Mouse (Mus musculus): Measurements from ENCODE around the gene Ankdd1b.
A peak's percentile ranks its signal among the peaks of the same experiment; 100 is the strongest.

The Ankdd1b gene

DNA sequence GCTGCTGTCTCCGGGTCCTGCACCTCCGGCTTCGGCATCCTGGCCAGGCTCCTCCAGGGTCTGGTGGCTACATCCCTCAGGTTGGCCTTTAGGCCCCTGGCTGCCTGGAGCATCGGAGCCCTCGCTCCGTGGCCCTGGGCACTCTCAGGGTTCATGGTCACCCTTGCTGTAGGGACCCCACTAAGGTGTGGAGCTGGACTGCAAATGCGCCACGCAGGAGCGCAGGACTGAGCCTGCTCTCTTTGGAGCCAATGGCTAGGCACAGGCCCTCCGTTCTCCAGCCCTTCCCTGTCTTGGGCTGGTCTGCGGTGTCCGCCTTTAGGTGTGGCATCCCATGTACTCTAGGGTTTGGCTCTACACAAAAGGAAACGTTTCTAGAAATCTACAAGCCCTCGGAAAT, at the start of gene Ankdd1b:
Gene Ankdd1b, minus strand, starts transcription at position 242 of the 400 bp plus-strand sequence.
- no peak for DNase-seq (ENCODE audit: low read depth, low spot score)

DNA sequence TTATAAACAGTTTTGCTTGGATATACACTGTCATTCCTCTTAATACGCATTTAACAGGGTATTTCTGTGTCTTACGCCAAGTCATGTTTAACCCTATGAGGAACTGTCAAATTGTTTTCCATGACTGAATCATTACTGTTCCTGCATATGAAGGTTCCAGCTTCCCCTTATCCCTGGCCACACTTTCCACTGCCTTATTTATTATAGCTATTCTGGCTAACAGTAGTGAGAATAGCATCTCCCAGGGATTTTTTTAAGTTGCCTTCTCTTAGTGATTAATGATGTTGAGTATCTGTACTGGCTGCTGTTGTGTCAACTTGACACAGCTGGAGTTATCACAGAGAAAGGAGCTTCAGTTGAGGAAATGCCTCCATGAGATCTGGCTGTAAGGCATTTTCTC, 46.3 kb upstream of the Ankdd1b start:
- no peak for DNase-seq (ENCODE audit: low read depth, low spot score)

DNA sequence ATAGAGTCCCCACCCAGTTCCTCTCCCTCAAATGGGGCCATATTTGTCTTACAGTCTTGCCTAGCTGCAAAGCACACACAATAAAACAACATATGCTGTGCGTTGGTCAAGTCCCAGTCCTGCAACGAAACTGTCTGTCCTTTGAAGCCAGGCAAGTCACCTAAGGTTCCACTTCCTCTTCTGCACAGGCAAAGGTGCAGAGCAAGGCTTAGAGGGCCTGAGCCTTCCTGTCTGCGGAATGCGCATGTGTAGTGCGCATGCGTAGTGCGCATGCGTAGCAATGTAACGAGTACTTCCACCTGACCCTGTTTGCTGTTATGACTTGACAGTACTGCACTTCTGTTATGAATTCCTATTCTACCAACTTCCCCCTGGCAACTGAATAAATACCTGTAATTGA, 45.3 kb upstream of the Ankdd1b start:
- DNase-seq (ENCODE audit: low read depth, low spot score), result no peak

GRCm38 (mm10) chr13:96514154-96514942, 43.4 kb upstream of the Ankdd1b start:
- no peak for DNase-seq (ENCODE audit: low read depth, low spot score)

- peak; percentile 21 for DNase-seq (ENCODE audit: low read depth, low spot score)
Observed at GRCm38 (mm10) chr13:96511893-96512292, 40.9 kb upstream of the Ankdd1b start.

GRCm38 (mm10) chr13:96511262-96511661, 40.3 kb upstream of the Ankdd1b start:
- DNase-seq (ENCODE audit: low read depth, low spot score), result peak; percentile 42

DNA sequence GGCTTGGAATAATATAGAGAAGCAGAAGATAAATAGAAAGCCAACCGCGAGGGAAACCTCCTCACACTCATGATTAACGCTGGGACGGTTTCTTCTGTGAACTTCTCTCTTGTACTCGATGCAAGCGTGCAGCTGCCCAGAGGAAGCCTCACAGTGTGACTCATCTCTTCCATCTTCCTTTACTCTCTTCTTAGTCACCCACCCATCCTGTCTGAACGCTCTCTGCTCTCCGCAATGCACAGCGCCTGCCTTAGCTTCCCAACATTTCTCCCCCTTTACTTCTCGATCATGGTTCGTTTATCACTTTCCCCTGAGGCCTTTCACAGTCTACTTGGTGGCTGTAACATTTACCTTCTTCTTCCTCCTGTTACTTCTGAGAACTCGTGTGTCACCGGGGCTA, 39.6 kb upstream of the Ankdd1b start:
- DNase-seq (ENCODE audit: low read depth, low spot score), result peak; percentile 81

DNA sequence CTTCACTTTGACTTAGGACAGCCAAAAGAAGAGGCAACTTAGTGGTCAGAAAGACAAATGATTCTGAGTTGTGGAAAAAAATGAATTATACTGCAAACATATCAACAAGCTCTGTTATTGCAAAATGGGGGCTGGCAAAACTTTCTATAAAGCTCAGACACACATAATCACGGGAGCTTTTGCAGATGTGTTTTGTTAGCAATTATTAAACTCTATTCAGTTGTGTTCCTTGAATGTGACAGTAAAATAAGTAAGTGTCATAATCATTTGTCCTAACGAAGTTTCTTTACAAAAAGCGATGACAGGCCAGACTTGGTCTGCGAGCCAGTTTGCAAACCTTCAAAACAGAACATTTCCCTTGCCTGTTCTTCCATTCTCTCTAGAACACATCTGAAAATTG, 36.5 kb upstream of the Ankdd1b start:
- DNase-seq (ENCODE audit: low read depth, low spot score), result no peak

DNA sequence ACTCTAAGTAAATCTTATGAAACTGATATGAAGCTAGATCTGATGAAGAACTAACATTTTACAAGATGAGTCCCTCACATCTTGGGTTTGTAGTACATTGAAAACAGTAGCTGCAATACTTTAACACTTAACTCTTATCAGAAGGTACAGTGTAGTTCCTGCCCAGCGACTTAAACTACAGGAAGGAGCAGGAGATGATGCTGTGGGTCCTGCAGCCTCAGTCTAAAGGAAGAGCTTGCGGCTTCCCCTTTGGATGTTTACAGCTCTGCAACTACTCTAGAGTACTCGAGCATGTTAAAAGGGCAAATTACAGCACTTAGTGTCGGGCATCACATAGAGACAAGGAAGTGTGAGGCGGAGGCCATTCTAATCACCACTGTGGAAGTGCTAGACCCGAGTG, 35.3 kb upstream of the Ankdd1b start:
- no peak for DNase-seq (ENCODE audit: low read depth, low spot score)

DNA sequence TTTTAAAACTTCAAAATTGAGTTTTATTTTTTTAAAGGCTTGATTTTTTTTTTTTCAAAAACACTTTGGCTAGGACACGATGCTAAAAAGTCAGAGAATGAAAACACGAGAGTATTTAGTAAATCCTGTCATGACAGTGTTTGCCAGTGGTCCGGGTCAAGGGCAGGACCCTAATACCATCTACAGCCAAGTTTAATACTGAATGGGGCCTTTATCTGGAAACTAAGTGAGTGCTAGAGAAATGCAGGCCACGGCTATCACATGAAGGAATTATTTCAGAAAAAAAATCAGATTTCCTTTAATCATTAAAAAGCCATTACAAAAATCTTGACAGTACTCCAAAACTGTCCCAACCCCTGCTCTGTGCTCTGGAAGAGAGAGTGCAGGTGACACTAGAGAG, 34.7 kb upstream of the Ankdd1b start:
- DNase-seq (ENCODE audit: low read depth, low spot score), result no peak

DNA sequence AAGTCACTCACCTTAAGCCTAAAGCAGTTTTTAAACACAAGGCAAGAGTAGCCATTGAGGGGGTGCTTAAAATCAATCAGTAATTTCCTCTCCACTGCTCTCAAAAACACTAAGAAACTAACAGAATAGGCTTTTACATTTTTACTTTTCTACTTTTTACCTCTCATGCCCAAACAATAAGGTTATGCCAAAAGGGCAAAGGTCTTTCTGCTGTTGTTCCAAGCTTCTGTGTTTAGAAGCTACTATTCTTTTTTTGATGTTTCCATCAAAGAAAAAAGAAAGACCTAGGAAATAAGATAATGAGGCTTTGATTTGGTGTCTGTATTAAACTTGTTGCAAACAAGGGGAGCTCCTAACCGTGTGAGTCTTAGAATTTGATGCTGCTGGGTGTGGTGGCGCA, 28.9 kb upstream of the Ankdd1b start:
- no peak for DNase-seq (ENCODE audit: low read depth, low spot score)

GRCm38 (mm10) chr13:96496630-96497029, 25.6 kb upstream of the Ankdd1b start:
- DNase-seq (ENCODE audit: low read depth, low spot score), result no peak

DNA sequence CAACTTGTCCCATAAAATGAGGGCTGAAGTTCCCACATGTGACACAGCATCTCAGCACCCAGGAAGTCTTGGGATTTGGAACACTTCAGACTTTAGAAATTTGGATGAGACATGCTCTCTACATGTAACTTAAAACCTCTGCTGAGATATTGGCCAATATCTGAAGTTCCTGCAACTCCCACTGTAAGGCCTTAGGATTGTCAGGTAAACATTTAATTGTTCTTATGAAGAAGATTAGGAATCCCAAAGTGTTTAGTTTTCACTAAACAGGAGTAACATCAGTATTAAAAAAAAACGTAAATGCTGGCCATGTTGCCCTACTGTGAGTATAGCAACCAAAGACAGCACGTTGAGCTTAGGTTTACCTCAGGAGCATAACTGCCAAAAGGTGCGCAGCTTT, 19.4 kb upstream of the Ankdd1b start, which contains the start of gene Gm17622:
Gene Gm17622, plus strand, starts transcription at position 301 of the 400 bp plus-strand sequence.
- no peak for DNase-seq (ENCODE audit: low read depth, low spot score)

DNA sequence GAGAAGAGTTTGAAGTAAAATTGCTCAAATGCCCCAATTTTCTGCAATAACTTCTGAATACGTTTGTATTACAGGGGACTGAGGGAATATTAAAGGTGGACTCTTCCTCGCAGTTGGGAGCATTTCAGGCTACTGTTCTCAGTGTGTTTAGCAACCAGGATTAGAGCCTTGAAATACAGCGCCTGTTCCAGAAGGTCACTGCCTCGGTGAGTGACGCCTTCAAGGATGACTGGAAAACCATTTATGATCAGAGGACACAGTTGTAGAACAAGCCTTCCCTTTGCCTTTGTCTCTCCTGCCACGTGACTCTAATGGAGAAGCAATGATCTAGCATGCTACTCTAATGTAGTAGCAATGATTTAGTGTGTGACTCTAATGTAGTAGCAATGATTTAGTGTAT, 17.0 kb upstream of the Ankdd1b start:
- DNase-seq (ENCODE audit: low read depth, low spot score), result no peak

- DNase-seq (ENCODE audit: low read depth, low spot score), result peak; percentile 81
Observed at GRCm38 (mm10) chr13:96487230-96487629, 16.2 kb upstream of the Ankdd1b start.

DNA sequence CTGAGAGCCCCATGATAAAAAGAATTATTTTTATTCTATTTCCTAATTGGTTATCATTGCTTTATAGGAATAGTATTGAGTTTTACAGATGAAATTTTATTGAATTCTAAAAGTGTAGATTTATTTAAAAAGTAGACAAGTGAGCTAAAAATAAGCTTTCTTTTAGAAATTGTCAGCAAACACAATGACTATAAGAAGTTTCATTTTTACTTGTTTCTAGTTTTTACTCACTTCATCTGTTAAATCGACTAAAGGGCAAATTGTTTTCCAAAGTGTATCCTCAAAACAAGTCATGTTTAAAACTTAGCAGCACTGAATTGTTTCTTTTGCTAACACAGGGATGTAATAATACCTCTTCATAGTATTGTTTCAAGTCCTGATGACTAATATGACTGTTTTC, 8.0 kb upstream of the Ankdd1b start:
- no peak for DNase-seq (ENCODE audit: low read depth, low spot score)

DNA sequence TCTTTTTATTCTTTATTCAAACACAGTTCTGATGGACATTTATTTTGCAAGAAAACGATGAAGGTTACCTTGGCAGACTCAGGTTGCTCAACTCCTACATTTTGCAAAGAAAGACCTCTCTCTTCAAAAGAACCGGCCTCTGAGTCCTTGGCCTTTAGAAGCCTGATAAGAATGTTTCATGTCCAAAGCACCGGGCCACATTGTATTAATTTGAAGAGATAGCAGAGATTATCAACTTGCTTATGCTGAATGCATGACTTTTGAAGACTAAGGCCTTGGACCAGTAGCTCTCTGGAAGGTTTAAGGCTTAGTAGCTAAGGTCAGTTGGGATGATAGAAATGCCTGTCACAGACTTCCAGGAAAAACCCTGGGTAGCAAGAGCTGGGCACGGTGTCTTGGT, 6.2 kb upstream of the Ankdd1b start:
- DNase-seq (ENCODE audit: low read depth, low spot score), result no peak

DNA sequence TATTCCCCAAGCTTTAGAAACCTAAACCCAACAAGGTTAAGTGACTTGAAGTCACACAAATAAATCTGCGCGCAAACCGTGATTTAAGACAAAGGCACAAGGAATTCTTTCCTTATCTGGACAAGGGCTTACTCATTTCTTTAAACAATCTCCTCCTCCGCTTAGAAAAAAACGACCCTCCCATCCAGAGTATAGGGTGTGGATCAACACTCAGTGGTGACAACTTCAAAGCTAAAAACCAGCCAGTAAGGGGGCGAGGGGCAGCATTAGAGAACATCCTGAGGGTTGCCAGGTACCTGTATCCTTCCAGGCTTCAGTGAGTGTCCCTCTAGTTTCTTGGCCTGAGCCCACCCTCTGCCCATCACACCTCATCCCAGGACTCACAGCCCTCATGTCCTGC, 442 bp downstream of the Ankdd1b start:
- DNase-seq (ENCODE audit: low read depth, low spot score), result no peak

GRCm38 (mm10) chr13:96468678-96469077, 2.3 kb downstream of the Ankdd1b start:
- DNase-seq (ENCODE audit: low read depth, low spot score), result no peak

- DNase-seq (ENCODE audit: low read depth, low spot score), result no peak
Observed at GRCm38 (mm10) chr13:96465315-96465714, 5.7 kb downstream of the Ankdd1b start.

GRCm38 (mm10) chr13:96462644-96463043, 8.4 kb downstream of the Ankdd1b start:
- DNase-seq (ENCODE audit: low read depth, low spot score), result no peak

DNA sequence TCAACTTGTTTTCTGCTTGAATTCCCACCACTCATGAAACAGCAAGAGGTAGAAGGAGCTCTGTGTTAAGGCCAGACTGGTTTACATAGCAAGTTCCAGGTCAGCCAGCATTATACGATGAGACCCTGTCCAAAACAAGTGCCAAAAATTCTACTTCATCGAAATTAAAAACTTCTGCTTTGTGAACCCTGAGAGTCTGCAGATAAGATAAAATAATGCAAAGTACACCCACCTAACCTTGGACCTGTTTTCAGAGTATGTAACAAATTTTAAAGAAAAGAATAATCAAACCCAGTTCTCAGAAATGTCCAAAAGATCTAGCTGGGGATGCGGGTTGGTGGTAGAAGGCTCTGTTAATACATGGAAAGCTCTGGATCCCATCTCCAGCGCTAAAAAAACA, 12.4 kb downstream of the Ankdd1b start:
- DNase-seq (ENCODE audit: low read depth, low spot score), result no peak

DNA sequence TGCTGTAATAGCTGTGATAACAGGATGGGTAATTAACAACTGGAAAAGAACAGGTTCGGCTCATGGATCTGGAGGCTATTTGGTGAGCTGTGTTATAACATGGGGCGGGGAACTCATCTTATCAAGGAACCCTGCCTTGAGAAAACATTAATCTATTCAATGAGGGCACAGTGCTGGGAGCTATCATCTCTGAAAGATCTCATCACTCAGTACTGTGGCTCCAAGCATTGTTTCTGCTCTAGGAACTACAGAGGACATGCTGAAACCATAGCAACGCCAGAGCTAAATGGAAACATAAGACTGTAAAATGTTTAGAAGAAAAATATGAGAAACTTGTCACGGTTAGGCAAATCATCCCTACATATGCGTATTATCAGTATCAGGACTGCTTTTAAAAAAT, 13.0 kb downstream of the Ankdd1b start:
- no peak for DNase-seq (ENCODE audit: low read depth, low spot score)

- DNase-seq (ENCODE audit: low read depth, low spot score), result no peak
Observed at GRCm38 (mm10) chr13:96457566-96457965, 13.4 kb downstream of the Ankdd1b start.
